Mouse (Mus musculus) MEL (cell line): ENCODE results near the gene Ptgis. TPM values are rescaled to one million over a fixed set of nuclear protein-coding genes. Genes with fewer than 3 reads are reported as not detected.

ENCODE experiments used
- DNase-seq: peaks from one replicate; pipeline ENCODE4 v3.0.0; 2011; ENCODE audit warnings: low read depth, low spot score
- H3K27ac ChIP-seq: 2 replicates; pipeline ENCODE4 v1.5.1; 2012; ENCODE audit warnings: low read depth, mild to moderate bottlenecking, control low read depth, low read length, moderate library complexity; ENCODE audit not compliant: control insufficient read depth
- H3K27me3 ChIP-seq, 2 experiments: fragments of 150-350 bp in 1 of 2; sonication (generic) in 1 of 2; 2 replicates each; pipeline ENCODE4 v1.6.1; 2012; ENCODE audit warnings: low read length in 2 of 2, mild to moderate bottlenecking in 2 of 2, improper control_type of control experiment in 1 of 2, moderate library complexity in 1 of 2; ENCODE audit not compliant: insufficient read depth in 2 of 2, control insufficient read depth in 1 of 2
- H3K36me3 ChIP-seq, 2 experiments: 2 replicates each; pipeline ENCODE4 v1.6.1; 2012 to 2014; ENCODE audit warnings: low read length in 2 of 2, improper control_type of control experiment in 1 of 2, inconsistent platforms in 1 of 2, mild to moderate bottlenecking in 1 of 2; ENCODE audit not compliant: insufficient read depth in 2 of 2, control insufficient read depth in 1 of 2
- H3K4me1 ChIP-seq, 2 experiments: fragments of 150-350 bp in 1 of 2; sonication (generic) in 1 of 2; 2 replicates each; pipeline ENCODE4 v1.6.1; 2012; ENCODE audit warnings: low read length in 2 of 2, improper control_type of control experiment in 1 of 2, mild to moderate bottlenecking in 1 of 2; ENCODE audit not compliant: insufficient read depth in 2 of 2, control insufficient read depth in 1 of 2
- H3K4me3 ChIP-seq, 2 experiments: fragments of 150-350 bp in 1 of 2; sonication (generic) in 1 of 2; 2 replicates each; pipeline ENCODE4 v1.5.1; 2012; ENCODE audit warnings: low read depth in 2 of 2, low read length in 2 of 2, mild to moderate bottlenecking in 2 of 2, moderate library complexity in 2 of 2, control low read depth in 1 of 2, improper control_type of control experiment in 1 of 2; ENCODE audit not compliant: control insufficient read depth in 1 of 2, insufficient read depth in 1 of 2
- H3K79me2 ChIP-seq: 2 replicates; pipeline ENCODE4 v1.6.1; 2012; ENCODE audit warnings: mild to moderate bottlenecking, low read length, moderate library complexity; ENCODE audit not compliant: control insufficient read depth, poor library complexity, insufficient read depth
- H3K9ac ChIP-seq: 2 replicates; pipeline ENCODE4 v1.6.1; 2012; ENCODE audit warnings: low read depth, mild to moderate bottlenecking, control low read depth, low read length, moderate library complexity; ENCODE audit not compliant: control insufficient read depth, poor library complexity, severe bottlenecking
- H3K9me3 ChIP-seq: fragments of 150-350 bp; sonication (generic); replicated peaks from 2 replicates; pipeline ENCODE4 v1.6.1; 2012; ENCODE audit warnings: mild to moderate bottlenecking, low read length, improper control_type of control experiment, moderate library complexity; ENCODE audit not compliant: insufficient read depth
- BHLHE40 ChIP-seq: IDR thresholded peaks from 2 replicates; pipeline ENCODE4 v1.6.1; 2012; ENCODE audit warnings: low read depth, mild to moderate bottlenecking, inconsistent platforms, low read length, improper control_type of control experiment, borderline replicate concordance
- CHD1 ChIP-seq: IDR thresholded peaks from 2 replicates; pipeline ENCODE4 v1.6.1; 2012; ENCODE audit warnings: low read depth, mild to moderate bottlenecking, inconsistent platforms, low read length, improper control_type of control experiment
- CHD2 ChIP-seq: IDR thresholded peaks from 2 replicates; pipeline ENCODE4 v1.6.1; 2011; ENCODE audit warnings: low read length, improper control_type of control experiment
- CTCF ChIP-seq, 3 experiments: IDR thresholded peaks in 2 of 3; conservative IDR thresholded peaks in 1 of 3; 2 replicates each; pipeline ENCODE4 v1.5.1; 2011 to 2012; ENCODE audit warnings: low read length in 3 of 3, low read depth in 2 of 3, mild to moderate bottlenecking in 2 of 3, improper control_type of control experiment in 1 of 3, inconsistent platforms in 1 of 3, mixed read lengths in 1 of 3, moderate library complexity in 1 of 3; ENCODE audit not compliant: control insufficient read depth in 1 of 3, insufficient read depth in 1 of 3, poor library complexity in 1 of 3, severe bottlenecking in 1 of 3
- E2F4 ChIP-seq: IDR thresholded peaks from 2 replicates; pipeline ENCODE4 v1.6.1; 2011; ENCODE audit warnings: low read depth, low read length, improper control_type of control experiment, borderline replicate concordance
- ELF1 ChIP-seq: IDR thresholded peaks from 2 replicates; pipeline ENCODE4 v1.6.1; 2014; ENCODE audit warnings: low read depth, mild to moderate bottlenecking, inconsistent platforms, low read length, improper control_type of control experiment, moderate library complexity
- EP300 ChIP-seq, 2 experiments: IDR thresholded peaks; 2 replicates each; pipeline ENCODE4 v1.6.1; 2011; ENCODE audit warnings: improper control_type of control experiment in 2 of 2, low read length in 2 of 2, low read depth in 1 of 2, mild to moderate bottlenecking in 1 of 2
- ETS1 ChIP-seq: IDR thresholded peaks from 2 replicates; pipeline ENCODE4 v1.6.1; 2012; ENCODE audit warnings: low read depth, mild to moderate bottlenecking, inconsistent platforms, low read length, improper control_type of control experiment, moderate library complexity
- GABPA ChIP-seq: IDR thresholded peaks from 2 replicates; pipeline ENCODE4 v1.6.1; 2012; ENCODE audit warnings: low read depth, mild to moderate bottlenecking, inconsistent platforms, low read length, improper control_type of control experiment, moderate library complexity
- GATA1 ChIP-seq: IDR thresholded peaks from 2 replicates; pipeline ENCODE4 v1.6.1; 2011; ENCODE audit warnings: low read depth, low read length, improper control_type of control experiment
- HCFC1 ChIP-seq: IDR thresholded peaks from 2 replicates; pipeline ENCODE4 v1.6.1; 2012; ENCODE audit warnings: low read depth, mild to moderate bottlenecking, inconsistent platforms, low read length, improper control_type of control experiment, moderate library complexity
- JUND ChIP-seq: IDR thresholded peaks from 2 replicates; pipeline ENCODE4 v1.6.1; 2011; ENCODE audit warnings: low read depth, mild to moderate bottlenecking, improper control_type of control experiment, low read length
- KAT2A ChIP-seq: conservative IDR thresholded peaks from 2 replicates; pipeline ENCODE4 v1.6.1; 2012; ENCODE audit warnings: low read depth, low read length, improper control_type of control experiment, inconsistent platforms
- MAFK ChIP-seq: IDR thresholded peaks from 2 replicates; pipeline ENCODE4 v1.6.1; 2011; ENCODE audit warnings: low read depth, mild to moderate bottlenecking, low read length, improper control_type of control experiment, borderline replicate concordance
- MAX ChIP-seq: IDR thresholded peaks from 2 replicates; pipeline ENCODE4 v1.6.1; 2011; ENCODE audit warnings: low read length, improper control_type of control experiment
- MAZ ChIP-seq: IDR thresholded peaks from 2 replicates; pipeline ENCODE4 v1.6.1; 2012; ENCODE audit warnings: low read depth, mild to moderate bottlenecking, inconsistent platforms, low read length, improper control_type of control experiment
- MEF2A ChIP-seq: IDR thresholded peaks from 2 replicates; pipeline ENCODE4 v1.6.1; 2014; ENCODE audit warnings: low read depth, mild to moderate bottlenecking, inconsistent platforms, low read length, improper control_type of control experiment; ENCODE audit not compliant: poor library complexity, insufficient replicate concordance, severe bottlenecking; ENCODE audit errors: extremely low read depth
- MXI1 ChIP-seq: IDR thresholded peaks from 2 replicates; pipeline ENCODE4 v1.6.1; 2011; ENCODE audit warnings: mild to moderate bottlenecking, low read depth, low read length, improper control_type of control experiment
- MYB ChIP-seq: IDR thresholded peaks from 2 replicates; pipeline ENCODE4 v1.6.1; 2011; ENCODE audit warnings: mild to moderate bottlenecking, low read depth, low read length, improper control_type of control experiment
- MYC ChIP-seq: IDR thresholded peaks from 2 replicates; pipeline ENCODE4 v1.6.1; 2011; ENCODE audit warnings: low read depth, mild to moderate bottlenecking, low read length, improper control_type of control experiment, moderate library complexity
- NELFE ChIP-seq: IDR thresholded peaks from 2 replicates; pipeline ENCODE4 v1.6.1; 2011; ENCODE audit warnings: low read depth, low read length, improper control_type of control experiment
- NRF1 ChIP-seq: IDR thresholded peaks from 2 replicates; pipeline ENCODE4 v1.6.1; 2014; ENCODE audit warnings: low read depth, mild to moderate bottlenecking, inconsistent platforms, low read length, improper control_type of control experiment, moderate library complexity; ENCODE audit not compliant: poor library complexity, insufficient read depth, severe bottlenecking
- POLR2A ChIP-seq, 2 experiments: IDR thresholded peaks; 2 replicates each; pipeline ENCODE4 v1.6.1; 2011 to 2012; ENCODE audit warnings: low read length in 2 of 2, mild to moderate bottlenecking in 2 of 2, control low read depth in 1 of 2, improper control_type of control experiment in 1 of 2, low read depth in 1 of 2, moderate library complexity in 1 of 2; ENCODE audit not compliant: control insufficient read depth in 1 of 2, insufficient read depth in 1 of 2, poor library complexity in 1 of 2
- POLR2AphosphoS2 ChIP-seq: IDR thresholded peaks from 2 replicates; pipeline ENCODE4 v1.6.1; 2011; ENCODE audit warnings: low read length, improper control_type of control experiment
- POLR2AphosphoS5 ChIP-seq: IDR thresholded peaks from 2 replicates; pipeline ENCODE4 v1.6.1; 2012; ENCODE audit warnings: low read depth, borderline replicate concordance, mild to moderate bottlenecking, inconsistent platforms, low read length, moderate library complexity, mixed read lengths
- RAD21 ChIP-seq: IDR thresholded peaks from 2 replicates; pipeline ENCODE4 v1.6.1; 2011; ENCODE audit warnings: mild to moderate bottlenecking, low read depth, low read length, improper control_type of control experiment
- RCOR1 ChIP-seq: IDR thresholded peaks from 2 replicates; pipeline ENCODE4 v1.6.1; 2012; ENCODE audit warnings: low read depth, mild to moderate bottlenecking, inconsistent platforms, low read length, improper control_type of control experiment
- SIN3A ChIP-seq: IDR thresholded peaks from 2 replicates; pipeline ENCODE4 v1.6.1; 2012; ENCODE audit warnings: low read length, improper control_type of control experiment, inconsistent platforms
- SMC3 ChIP-seq: IDR thresholded peaks from 2 replicates; pipeline ENCODE4 v1.6.1; 2011; ENCODE audit warnings: low read depth, low read length, improper control_type of control experiment
- TAL1 ChIP-seq: IDR thresholded peaks from 2 replicates; pipeline ENCODE4 v1.6.1; 2012; ENCODE audit warnings: mild to moderate bottlenecking, inconsistent platforms, low read length, moderate library complexity, mixed read lengths
- TBP ChIP-seq: IDR thresholded peaks from 2 replicates; pipeline ENCODE4 v1.8.0; 2011; ENCODE audit warnings: low read depth, low read length, improper control_type of control experiment
- TCF12 ChIP-seq: IDR thresholded peaks from 2 replicates; pipeline ENCODE4 v1.6.1; 2014; ENCODE audit warnings: low read depth, mild to moderate bottlenecking, inconsistent platforms, low read length, improper control_type of control experiment, moderate library complexity
- UBTF ChIP-seq: IDR thresholded peaks from 2 replicates; pipeline ENCODE4 v1.6.1; 2012; ENCODE audit warnings: low read depth, mild to moderate bottlenecking, inconsistent platforms, low read length, improper control_type of control experiment, moderate library complexity, borderline replicate concordance; ENCODE audit not compliant: insufficient read depth
- USF1 ChIP-seq: IDR thresholded peaks from 2 replicates; pipeline ENCODE4 v1.6.1; 2014; ENCODE audit warnings: low read depth, mild to moderate bottlenecking, inconsistent platforms, low read length, improper control_type of control experiment, moderate library complexity
- ZC3H11A ChIP-seq: IDR thresholded peaks from 2 replicates; pipeline ENCODE4 v1.6.1; 2012; ENCODE audit warnings: low read depth, mild to moderate bottlenecking, inconsistent platforms, low read length, improper control_type of control experiment
- ZKSCAN1 ChIP-seq: IDR thresholded peaks from 2 replicates; pipeline ENCODE4 v1.6.1; 2012; ENCODE audit warnings: low read depth, mild to moderate bottlenecking, inconsistent platforms, low read length, improper control_type of control experiment, moderate library complexity
- ZMIZ1 ChIP-seq: IDR thresholded peaks from 2 replicates; pipeline ENCODE4 v1.6.1; 2012; ENCODE audit warnings: low read depth, mild to moderate bottlenecking, inconsistent platforms, low read length, improper control_type of control experiment, moderate library complexity
- ZNF384 ChIP-seq: IDR thresholded peaks from 2 replicates; pipeline ENCODE4 v1.6.1; 2012; ENCODE audit warnings: low read depth, mild to moderate bottlenecking, inconsistent platforms, low read length, improper control_type of control experiment
- polyA plus RNA-seq, 2 experiments: library from polyadenylated mRNA; stranded (reverse) in 1 of 2; unstranded in 1 of 2; fragments of >175 nt in 1 of 2; fragments of >200 nt in 1 of 2; gene quantifications; 2 replicates each; pipeline versions ENCODE4 v1.2.1 to v1.2.4; 2012; ENCODE audit warnings: low replicate concordance in 2 of 2, low read depth in 1 of 2; ENCODE audit not compliant: insufficient read length in 2 of 2, insufficient read depth in 1 of 2, missing spikeins in 1 of 2
- total RNA-seq: library from RNA; depleted of rRNA; stranded (reverse); fragments of 300-350 nt; gene quantifications from 2 replicates; pipeline ENCODE4 v1.2.3, GENCODE M21; 2012

The Ptgis gene
- total and polyA plus RNA-seq, 3 experiments = 7.3 to 12.7 TPM; not detected in 1

GRCm38 (mm10) chr2:167230554-167230953 is 9.8 kb downstream of the Ptgis start:
- DNase-seq = peak; percentile 85
- peak overlapping the region; percentile 57 for H3K9ac ChIP-seq
- TF ChIP-seq EP300 (IDR thresholded peaks at IDR 0.05; ENCODE audit: low read depth in 1 of 2, low read length in 2 of 2) = no peak
- peak; percentile 75 for TF ChIP-seq NELFE
- TF ChIP-seq KAT2A = no peak
- TF ChIP-seq TBP = peak; percentile 48; the same call in 1 of the 2 replicates
- TF ChIP-seq GATA1 = no peak
- peak; percentile 58; the same call in 1 of the 2 replicates for TF ChIP-seq POLR2AphosphoS2
- no peak for TF ChIP-seq CHD1
- peak; percentile 84; the same call in 1 of the 2 replicates for TF ChIP-seq MAZ
- TF ChIP-seq ZC3H11A = no peak
- no peak for TF ChIP-seq MXI1
- TF ChIP-seq SMC3 = no peak
- TF ChIP-seq USF1 = no peak
- no peak for TF ChIP-seq ZNF384
- TF ChIP-seq MYC = no peak
- no peak for TF ChIP-seq MEF2A
- no peak for TF ChIP-seq RAD21
- TF ChIP-seq MAFK = no peak
- peak; percentile 57 to 86; a peak in 3 of 4 replicates for TF ChIP-seq POLR2A (IDR thresholded peaks at IDR 0.05; ENCODE audit: control insufficient read depth in 1 of 2, insufficient read depth in 1 of 2, low read depth in 1 of 2, low read length in 2 of 2, poor library complexity in 1 of 2)
- TF ChIP-seq SIN3A = peak; percentile 61; the same call in 1 of the 2 replicates
- TF ChIP-seq TAL1 = no peak
- TF ChIP-seq ELF1 = no peak
- TF ChIP-seq CTCF (IDR thresholded peaks at IDR 0.05 in 2 of 3, conservative IDR thresholded peaks at IDR 0.05 in 1 of 3; ENCODE audit: control insufficient read depth in 1 of 3, insufficient read depth in 1 of 3, low read depth in 2 of 3, low read length in 3 of 3, poor library complexity in 1 of 3, severe bottlenecking in 1 of 3) = no peak
- TF ChIP-seq CHD2 = no peak
- TF ChIP-seq JUND = no peak
- TF ChIP-seq TCF12 = peak; percentile 34; the same call in 1 of the 2 replicates
- peak; percentile 61 for TF ChIP-seq HCFC1
- TF ChIP-seq POLR2AphosphoS5 = no peak
- no peak for TF ChIP-seq RCOR1
- no peak for TF ChIP-seq GABPA
- TF ChIP-seq ZMIZ1 = peak; percentile 54; the same call in 1 of the 2 replicates
- TF ChIP-seq ETS1 = no peak
- no peak for TF ChIP-seq E2F4
- TF ChIP-seq MAX = peak; percentile 40; the same call in 1 of the 2 replicates
- no peak for TF ChIP-seq ZKSCAN1
- no peak for TF ChIP-seq BHLHE40
- TF ChIP-seq UBTF = no peak
- TF ChIP-seq NRF1 = no peak
- TF ChIP-seq MYB = no peak

More at GRCm38 (mm10) chr2:167230554-167230953, 9.8 kb downstream of the Ptgis start:
- H3K36me3 ChIP-seq = peaks cover 0 to 2% of the 10 kb centered on the region in 2 experiments; a peak in 1 of 4 replicates
- H3K4me1 ChIP-seq = no peaks in the 10 kb centered on the region; a peak in 2 of 4 replicates
- no peaks in the 10 kb centered on the region for H3K79me2 ChIP-seq
- H3K27me3 ChIP-seq = peaks cover 0 to under 1% of the 10 kb centered on the region in 2 experiments; a peak in 3 of 4 replicates
- no peaks in the 10 kb centered on the region for H3K9me3 ChIP-seq
- no peak overlapping the region for H3K27ac ChIP-seq
- H3K4me3 ChIP-seq = peak overlapping the region; percentile 49 to 65
